ENCODE assay signal across 8 mouse cellular contexts in the genomic region with DNA sequence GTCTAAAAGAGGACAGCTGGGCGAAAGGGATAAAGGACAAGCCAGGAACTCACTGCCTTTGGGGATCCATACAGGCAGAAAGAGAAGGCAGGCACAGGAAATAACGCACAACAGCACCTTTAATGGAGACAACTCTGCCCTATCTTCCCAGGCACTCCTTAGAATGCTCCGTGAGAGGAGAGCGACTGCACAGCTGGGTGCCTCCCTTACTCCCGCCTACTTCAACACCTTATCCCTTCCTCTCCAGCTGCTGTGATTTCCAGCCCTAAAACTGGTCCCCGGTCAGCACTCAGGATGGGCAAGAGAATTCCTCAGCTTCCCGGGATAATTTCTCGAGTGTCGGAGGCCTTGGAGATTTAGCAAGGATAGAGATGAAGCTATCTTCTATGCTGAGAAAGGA. TPM values are rescaled to one million over a fixed set of nuclear protein-coding genes. Genes with fewer than 3 reads are reported as not detected.
DNase-seq lines count a peak whose midpoint lies in the region; ATAC-seq and TF ChIP-seq lines count a peak whose summit lies in the region.

No protein-coding gene starts in this region.

- no peak for ATAC-seq in limb, embryonic 13.5 days (ENCODE audit: low FRiP score, low read depth)
- ATAC-seq in erythroid progenitor cell, adult 5-6 weeks (replicated peaks; ENCODE audit: low FRiP score, poor library complexity, severe bottlenecking), result no peak

- TF ChIP-seq EP300 in ES-Bruce4 (IDR thresholded peaks at IDR 0.05; ENCODE audit: insufficient read depth, low read depth, low read length), result no peak

- no peaks in the 10 kb centered on the region for H3K9me3 ChIP-seq in ES-Bruce4 (replicated peaks; ENCODE audit: control insufficient read depth, insufficient read depth, low read length, poor library complexity, severe bottlenecking)
- no peaks in the 10 kb centered on the region for H3K9me3 ChIP-seq in limb, embryonic 13.5 days

- H3K27ac ChIP-seq in kidney, adult 2 months (ENCODE audit: insufficient read depth, low read depth, low read length), result no peak overlapping the region
- no peak overlapping the region for H3K27ac ChIP-seq in ES-Bruce4 (ENCODE audit: insufficient read depth, low read length)
- no peak overlapping the region for H3K27ac ChIP-seq in limb, embryonic 13.5 days

- no peak overlapping the region for H3K4me3 ChIP-seq in kidney, adult 2 months (ENCODE audit: insufficient read depth, low read depth, low read length)
- H3K4me3 ChIP-seq in ES-Bruce4 (ENCODE audit: low read depth, low read length), result peak overlapping the region; percentile 41
- H3K4me3 ChIP-seq in limb, embryonic 13.5 days, result peak overlapping the region; percentile 30

- TF ChIP-seq CTCF in kidney, adult 2 months (conservative IDR thresholded peaks at IDR 0.05; ENCODE audit: insufficient read depth, insufficient read length, low read depth, low read length), result no peak
- no peak for TF ChIP-seq CTCF in ES-Bruce4 (IDR thresholded peaks at IDR 0.05; ENCODE audit: low read depth, low read length)

- H3K9ac ChIP-seq in ES-Bruce4 (ENCODE audit: low read depth, poor library complexity, severe bottlenecking), result peak overlapping the region; percentile 50
- H3K9ac ChIP-seq in limb, embryonic 13.5 days, result peak overlapping the region; percentile 54; the same call in 1 of the 2 replicates

- H3K4me2 ChIP-seq in limb, embryonic 13.5 days (replicated peaks), result peak overlapping the region; percentile 60

- 47% methylated on average over 9 of the region's 9 CpGs for WGBS in kidney, adult 2 months
- 10% methylated on average over 9 of the region's 9 CpGs for WGBS in limb, embryonic 13.5 days

- no peaks in the 10 kb centered on the region for H3K27me3 ChIP-seq in kidney, adult 2 months (replicated peaks; ENCODE audit: control insufficient read depth, insufficient read depth, low read length)
- H3K27me3 ChIP-seq in ES-Bruce4 (ENCODE audit: control insufficient read depth, insufficient read depth, low read length, poor library complexity, severe bottlenecking), result no peaks in the 10 kb centered on the region
- peaks cover 58% of the 10 kb centered on the region for H3K27me3 ChIP-seq in limb, embryonic 13.5 days

- H3K4me1 ChIP-seq in kidney, adult 2 months (ENCODE audit: control insufficient read depth, insufficient read depth, low read length), result peaks cover 17% of the 10 kb centered on the region; the same call in 1 of the 2 replicates
- H3K4me1 ChIP-seq in ES-Bruce4 (ENCODE audit: control insufficient read depth, insufficient read depth, low read length), result peaks cover 2% of the 10 kb centered on the region
- H3K4me1 ChIP-seq in limb, embryonic 13.5 days, result peaks cover 29% of the 10 kb centered on the region

- H3K36me3 ChIP-seq in kidney, adult 2 months (ENCODE audit: control insufficient read depth, insufficient read depth, low read length), result no peaks in the 10 kb centered on the region
- H3K36me3 ChIP-seq in ES-Bruce4 (ENCODE audit: control insufficient read depth, insufficient read depth, low read length, poor library complexity, severe bottlenecking), result no peaks in the 10 kb centered on the region
- peaks cover 3% of the 10 kb centered on the region; the same call in 1 of the 2 replicates for H3K36me3 ChIP-seq in limb, embryonic 13.5 days

- peak; percentile 32 for DNase-seq in kidney, adult 9 months
- DNase-seq in kidney, adult 2 months, result no peak
- DNase-seq in R1 (ENCODE audit: low read depth, low spot score), result peak; percentile 75
- DNase-seq in Muller cell, postnatal 12 days (ENCODE audit: inconsistent ontology term), result no peak
- no peak for DNase-seq in urinary bladder, adult 2 months (ENCODE audit: low spot score)

- TF ChIP-seq POLR2A in kidney, adult 2 months (IDR thresholded peaks at IDR 0.05; ENCODE audit: low read depth, low read length), result no peak
- no peak for TF ChIP-seq POLR2A in ES-Bruce4 (IDR thresholded peaks at IDR 0.05; ENCODE audit: insufficient read depth, low read length)

RNA-seq across cellular contexts. Expression of a gene that starts 8.9 kb away (rescaled TPM):
- 95.3 and 105 TPM in 2 replicates for polyA plus RNA-seq in kidney, adult 2 months (2012; rRNA removed)
- 12.2 and 12.3 TPM in 2 replicates for polyA plus RNA-seq in ES-Bruce4 (2011; ENCODE audit: insufficient read depth, insufficient read length, low read depth, missing spikeins)
- polyA plus RNA-seq in limb, embryonic 13.5 days (2015; fragmentation: Nextera tagmentation; extraction: Ambion mirVana), result 11.2 and 11.6 TPM in 2 replicates
- 8.3 and 8.8 TPM in 2 replicates for total RNA-seq in erythroid progenitor cell, adult 5-6 weeks (2015; ENCODE audit: low replicate concordance)
- total RNA-seq in erythroid progenitor cell, adult 5-6 weeks (2017; ENCODE audit: low replicate concordance), result 12.5 and 15.1 TPM in 2 replicates
- polyA plus RNA-seq in urinary bladder, adult 2 months (2012; rRNA removed), result 60.4 and 94.3 TPM in 2 replicates

RNA-seq across cellular contexts. Expression of a gene that starts 11.1 kb away (rescaled TPM):
- polyA plus RNA-seq in kidney, adult 2 months (2012; rRNA removed), result 107 and 112 TPM in 2 replicates
- 74.5 and 79.8 TPM in 2 replicates for polyA plus RNA-seq in ES-Bruce4 (2011; ENCODE audit: insufficient read depth, insufficient read length, low read depth, missing spikeins)
- 55.2 and 56.0 TPM in 2 replicates for polyA plus RNA-seq in limb, embryonic 13.5 days (2015; fragmentation: Nextera tagmentation; extraction: Ambion mirVana)
- 124 and 160 TPM in 2 replicates for total RNA-seq in erythroid progenitor cell, adult 5-6 weeks (2015; ENCODE audit: low replicate concordance)
- total RNA-seq in erythroid progenitor cell, adult 5-6 weeks (2017; ENCODE audit: low replicate concordance), result 58.5 and 68.4 TPM in 2 replicates
- 51.9 and 54.5 TPM in 2 replicates for polyA plus RNA-seq in urinary bladder, adult 2 months (2012; rRNA removed)

RNA-seq across cellular contexts. Expression of a gene that starts 15.8 kb away (rescaled TPM):
- 12.9 TPM in 2 replicates for polyA plus RNA-seq in kidney, adult 2 months (2012; rRNA removed)
- polyA plus RNA-seq in ES-Bruce4 (2011; ENCODE audit: insufficient read depth, insufficient read length, low read depth, missing spikeins), result 26.1 and 28.8 TPM in 2 replicates
- 57.6 and 60.3 TPM in 2 replicates for polyA plus RNA-seq in limb, embryonic 13.5 days (2015; fragmentation: Nextera tagmentation; extraction: Ambion mirVana)
- 345 and 367 TPM in 2 replicates for total RNA-seq in erythroid progenitor cell, adult 5-6 weeks (2015; ENCODE audit: low replicate concordance)
- 664 and 783 TPM in 2 replicates for total RNA-seq in erythroid progenitor cell, adult 5-6 weeks (2017; ENCODE audit: low replicate concordance)
- polyA plus RNA-seq in urinary bladder, adult 2 months (2012; rRNA removed), result 38.9 and 39.3 TPM in 2 replicates

RNA-seq across cellular contexts. Expression of a gene that starts 16.1 kb away (rescaled TPM):
- polyA plus RNA-seq in kidney, adult 2 months (2012; rRNA removed), result 4.6 and 5.2 TPM in 2 replicates
- polyA plus RNA-seq in ES-Bruce4 (2011; ENCODE audit: insufficient read depth, insufficient read length, low read depth, missing spikeins), result 1.2 and 2.0 TPM in 2 replicates
- 4.7 and 5.5 TPM in 2 replicates for polyA plus RNA-seq in limb, embryonic 13.5 days (2015; fragmentation: Nextera tagmentation; extraction: Ambion mirVana)
- 4.6 and 4.7 TPM in 2 replicates for total RNA-seq in erythroid progenitor cell, adult 5-6 weeks (2015; ENCODE audit: low replicate concordance)
- 4.1 and 6.4 TPM in 2 replicates for total RNA-seq in erythroid progenitor cell, adult 5-6 weeks (2017; ENCODE audit: low replicate concordance)
- 10.3 and 12.4 TPM in 2 replicates for polyA plus RNA-seq in urinary bladder, adult 2 months (2012; rRNA removed)

RNA-seq across cellular contexts. Expression of a gene that starts 35.9 kb away (rescaled TPM):
- 48.5 and 51.6 TPM in 2 replicates for polyA plus RNA-seq in kidney, adult 2 months (2012; rRNA removed)
- polyA plus RNA-seq in ES-Bruce4 (2011; ENCODE audit: insufficient read depth, insufficient read length, low read depth, missing spikeins), result 6.5 and 8.5 TPM in 2 replicates
- polyA plus RNA-seq in limb, embryonic 13.5 days (2015; fragmentation: Nextera tagmentation; extraction: Ambion mirVana), result 28.0 and 31.3 TPM in 2 replicates
- total RNA-seq in erythroid progenitor cell, adult 5-6 weeks (2015; ENCODE audit: low replicate concordance), result 10.8 and 11.3 TPM in 2 replicates
- 10.9 and 11.4 TPM in 2 replicates for total RNA-seq in erythroid progenitor cell, adult 5-6 weeks (2017; ENCODE audit: low replicate concordance)
- 40.0 and 44.7 TPM in 2 replicates for polyA plus RNA-seq in urinary bladder, adult 2 months (2012; rRNA removed)

Comparison
In these comparisons a context has a peak if more than half of its experiments do, and no peak if none do; other contexts are left out.
1. DNase-seq: peak in kidney, adult 9 months (single experiment) and R1 (single experiment); none in kidney, adult 2 months (single experiment), Muller cell, postnatal 12 days (single experiment) and urinary bladder, adult 2 months (single experiment).